Comparison of ENCODE assay signal across 9 mouse cellular contexts in the genomic region with DNA sequence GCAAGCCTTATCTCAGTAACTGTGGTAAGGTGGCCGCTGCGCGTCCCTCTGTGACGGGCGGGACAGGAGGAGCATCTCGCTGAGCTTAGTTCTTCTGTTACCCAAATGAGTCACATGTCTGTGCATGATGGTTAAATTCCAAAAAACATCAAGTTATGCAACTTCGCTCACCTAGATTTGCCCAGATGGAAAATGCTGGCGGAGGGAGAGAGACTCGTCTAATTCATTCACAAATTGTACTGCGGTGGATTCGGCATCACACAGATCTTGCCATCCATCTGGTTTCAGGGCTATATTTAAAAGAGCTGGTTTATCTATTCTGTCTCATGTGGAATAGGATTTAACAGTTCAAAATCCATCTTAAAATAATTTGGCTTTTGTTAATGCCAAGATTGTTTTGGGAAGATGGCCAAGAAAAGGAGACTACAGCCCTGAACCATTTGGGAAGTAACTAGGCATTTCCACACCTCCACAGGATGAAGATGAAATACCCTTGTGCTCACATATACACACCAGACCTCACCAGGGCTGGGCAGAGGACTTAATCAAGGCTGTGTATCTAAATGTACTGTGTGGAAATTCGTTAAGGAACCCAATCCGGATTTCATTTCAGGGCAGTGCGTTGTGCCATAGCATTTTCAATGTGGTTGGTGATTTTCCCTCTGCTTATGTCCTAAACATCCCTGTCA.
A peak's percentile ranks its signal among the peaks of the same experiment; 100 is the strongest.
DNase-seq lines count a peak whose midpoint lies in the region; ATAC-seq lines count a peak whose summit lies in the region.
"Had no signal": no experiment of that assay in that cellular context is flagged by ENCODE, and none has a peak within 500 bp of the region (broad histone marks: within the 10 kb centered on the region; RNA-seq: fewer than 3 reads in every experiment).

No protein-coding gene starts in this region.

- DNase-seq in right cerebral cortex, adult 18-20 months, result peak; percentile 87
- no peak for DNase-seq in right cerebral cortex, postnatal 4 days
- peak; percentile 50 to 64 for DNase-seq in cerebellum, postnatal 36 days
- peak; percentile 59 to 78 for DNase-seq in layer of hippocampus, postnatal 36 days
- peak; percentile 96 for DNase-seq in telencephalon, adult 2 months (ENCODE audit: low read depth, low spot score)
- DNase-seq in gastrocnemius, postnatal 4 days (ENCODE audit: low spot score in 2 of 2), result no peak
- no peak for DNase-seq in liver
- DNase-seq: kidney, adult 11 months had no signal

- no peak for ATAC-seq in CD4-positive, CD25-positive, alpha-beta regulatory T cell, adult 4 months

Comparison
In these comparisons a context has a peak if more than half of its experiments do, and no peak if none do; other contexts are left out.
1. DNase-seq: peak in right cerebral cortex, adult 18-20 months (single experiment), cerebellum, postnatal 36 days (2 of 2), layer of hippocampus, postnatal 36 days (2 of 2) and telencephalon, adult 2 months (single experiment); none in right cerebral cortex, postnatal 4 days (single experiment), gastrocnemius, postnatal 4 days (0 of 2) and liver (single experiment).